Mouse (Mus musculus): ENCODE measurements at regions not wholly inside any gene's neighbourhood (a gene's known extent, or its start where the extent isn't known, plus 50 kb on each side); places are given as distances from the start of the nearest gene placed in this dataset.

- Histone ChIP-seq H3K9ac (ENCODE audit: control insufficient read depth, low read depth, low read length, poor library complexity, severe bottlenecking) (no peak overlapping the region), H3K9me3 (replicated peaks; ENCODE audit: insufficient read depth, low read length) (no peaks in the 10 kb centered on the region), H3K79me2 (ENCODE audit: control insufficient read depth, insufficient read depth, low read length, poor library complexity) (no peaks in the 10 kb centered on the region), H3K4me1 (ENCODE audit: control insufficient read depth in 1 of 2, insufficient read depth in 2 of 2, low read length in 2 of 2) (peaks cover 12 to 13% of the 10 kb centered on the region in 2 experiments), H3K27ac (ENCODE audit: control insufficient read depth, low read depth, low read length) (no peak overlapping the region), H3K36me3 (ENCODE audit: control insufficient read depth in 1 of 2, insufficient read depth in 2 of 2, low read length in 2 of 2) (peaks cover 0 to 9% of the 10 kb centered on the region in 2 experiments; a peak in 2 of 4 replicates), H3K4me3 (ENCODE audit: control insufficient read depth in 1 of 2, insufficient read depth in 1 of 2, low read depth in 2 of 2, low read length in 2 of 2) (no peak overlapping the region), H3K27me3 (ENCODE audit: control insufficient read depth in 1 of 2, insufficient read depth in 2 of 2, low read length in 2 of 2) (no peaks in the 10 kb centered on the region)
- TF ChIP-seq SIN3A (IDR thresholded peaks at IDR 0.05; ENCODE audit: low read length) (no peak), ZC3H11A (IDR thresholded peaks at IDR 0.05; ENCODE audit: low read depth, low read length) (peak; percentile 32; the same call in 1 of the 2 replicates), RAD21 (IDR thresholded peaks at IDR 0.05; ENCODE audit: low read depth, low read length) (peak; percentile 63), SMC3 (IDR thresholded peaks at IDR 0.05; ENCODE audit: low read depth, low read length) (peak; percentile 70), TCF12 (IDR thresholded peaks at IDR 0.05; ENCODE audit: low read depth, low read length) (no peak), CTCF (IDR thresholded peaks at IDR 0.05 in 2 of 3, conservative IDR thresholded peaks at IDR 0.05 in 1 of 3; ENCODE audit: control insufficient read depth in 1 of 3, insufficient read depth in 1 of 3, low read depth in 2 of 3, low read length in 3 of 3, poor library complexity in 1 of 3, severe bottlenecking in 1 of 3) (peak; percentile 40 to 70 (median 59))
- DNase-seq (ENCODE audit: low read depth, low spot score), result peak; percentile 70
Measured at GRCm38 (mm10) chr12:39665448-39665847, 372.4 kb downstream of the Arl4a start.

- peaks cover 13 to 22% of the 10 kb centered on the region in 2 experiments for H3K4me1 ChIP-seq (ENCODE audit: control insufficient read depth in 1 of 2, insufficient read depth in 2 of 2, low read length in 2 of 2)
- no peaks in the 10 kb centered on the region for H3K27me3 ChIP-seq (ENCODE audit: control insufficient read depth in 1 of 2, insufficient read depth in 2 of 2, low read length in 2 of 2)
- TF ChIP-seq MYB (IDR thresholded peaks at IDR 0.05; ENCODE audit: low read depth, low read length) (peak; percentile 98), ELF1 (IDR thresholded peaks at IDR 0.05; ENCODE audit: low read depth, low read length) (peak; percentile 49; the same call in 1 of the 2 replicates), MAX (IDR thresholded peaks at IDR 0.05; ENCODE audit: low read length) (0 out of 2 replicates have a peak, but pooled peaks have one; percentile 39), GATA1 (IDR thresholded peaks at IDR 0.05; ENCODE audit: low read depth, low read length) (peak; percentile 95), ETS1 (IDR thresholded peaks at IDR 0.05; ENCODE audit: low read depth, low read length) (peak; percentile 78), NRF1 (IDR thresholded peaks at IDR 0.05; ENCODE audit: insufficient read depth, low read depth, low read length, poor library complexity, severe bottlenecking) (no peak), SIN3A (IDR thresholded peaks at IDR 0.05; ENCODE audit: low read length) (peak; percentile 60; the same call in 1 of the 2 replicates), BHLHE40 (IDR thresholded peaks at IDR 0.05; ENCODE audit: borderline replicate concordance, low read depth, low read length) (0 out of 2 replicates have a peak, but pooled peaks have one; percentile 10), EP300 (IDR thresholded peaks at IDR 0.05; ENCODE audit: low read depth in 1 of 2, low read length in 2 of 2) (peak; percentile 95 to 98), TBP (IDR thresholded peaks at IDR 0.05; ENCODE audit: low read depth, low read length) (0 out of 2 replicates have a peak, but pooled peaks have one; percentile 43), NELFE (IDR thresholded peaks at IDR 0.05; ENCODE audit: low read depth, low read length) (0 out of 2 replicates have a peak, but pooled peaks have one; percentile 8), TCF12 (IDR thresholded peaks at IDR 0.05; ENCODE audit: low read depth, low read length) (peak; percentile 87), JUND (IDR thresholded peaks at IDR 0.05; ENCODE audit: low read depth, low read length) (no peak), POLR2A (IDR thresholded peaks at IDR 0.05; ENCODE audit: control insufficient read depth in 1 of 2, insufficient read depth in 1 of 2, low read depth in 1 of 2, low read length in 2 of 2, poor library complexity in 1 of 2) (no peak), ZC3H11A (IDR thresholded peaks at IDR 0.05; ENCODE audit: low read depth, low read length) (no peak)
- peak overlapping the region; percentile 84 for H3K27ac ChIP-seq (ENCODE audit: control insufficient read depth, low read depth, low read length)
- H3K79me2 ChIP-seq (ENCODE audit: control insufficient read depth, insufficient read depth, low read length, poor library complexity), result no peaks in the 10 kb centered on the region
- peak; percentile 69 for DNase-seq (ENCODE audit: low read depth, low spot score)
- H3K4me3 ChIP-seq (ENCODE audit: control insufficient read depth in 1 of 2, insufficient read depth in 1 of 2, low read depth in 2 of 2, low read length in 2 of 2), result no peak overlapping the region
- H3K9me3 ChIP-seq (replicated peaks; ENCODE audit: insufficient read depth, low read length), result no peaks in the 10 kb centered on the region
- no peak overlapping the region for H3K9ac ChIP-seq (ENCODE audit: control insufficient read depth, low read depth, low read length, poor library complexity, severe bottlenecking)
- peaks cover 0 to 17% of the 10 kb centered on the region in 2 experiments; a peak in 2 of 4 replicates for H3K36me3 ChIP-seq (ENCODE audit: control insufficient read depth in 1 of 2, insufficient read depth in 2 of 2, low read length in 2 of 2)
Measured at GRCm38 (mm10) chr12:39660420-39660819, 377.4 kb downstream of the Arl4a start.

Measured in MEL (cell line).